Mouse (Mus musculus): ENCODE results near the gene Mpzl2. TPM values are rescaled to one million over a fixed set of nuclear protein-coding genes. Genes with fewer than 3 reads are reported as not detected.
A peak's percentile ranks its signal among the peaks of the same experiment; 100 is the strongest.

Gene Mpzl2
- polyA plus RNA-seq, 1 experiment, result 18.8 TPM

- DNase-seq, result no peak
- Histone ChIP-seq H3K27ac (ENCODE audit: insufficient read depth, low read depth, low read length) (no peak overlapping the region), H3K4me1 (ENCODE audit: control insufficient read depth, insufficient read depth, low read length) (no peaks in the 10 kb centered on the region), H3K4me3 (ENCODE audit: insufficient read depth, low read depth, low read length) (no peak overlapping the region), H3K27me3 (replicated peaks; ENCODE audit: control insufficient read depth, insufficient read depth, low read length) (no peaks in the 10 kb centered on the region), H3K36me3 (ENCODE audit: control insufficient read depth, insufficient read depth, low read length) (no peaks in the 10 kb centered on the region)
- TF ChIP-seq CTCF (conservative IDR thresholded peaks at IDR 0.05; ENCODE audit: insufficient read depth, insufficient read length, low read depth, low read length), result no peak
- no peak for TF ChIP-seq POLR2A (IDR thresholded peaks at IDR 0.05; ENCODE audit: low read depth, low read length)
- 36% methylated on average over 2 of the region's 2 CpGs for WGBS
These were observed 24.7 kb upstream of the Mpzl2 start for GRCm38 (mm10) chr9:45014879-45015278.

GRCm38 (mm10) chr9:45015841-45016240, 23.8 kb upstream of the Mpzl2 start:
- no peak for DNase-seq
- Histone ChIP-seq H3K27me3 (replicated peaks; ENCODE audit: control insufficient read depth, insufficient read depth, low read length) (no peaks in the 10 kb centered on the region), H3K27ac (ENCODE audit: insufficient read depth, low read depth, low read length) (no peak overlapping the region), H3K4me1 (ENCODE audit: control insufficient read depth, insufficient read depth, low read length) (no peaks in the 10 kb centered on the region), H3K36me3 (ENCODE audit: control insufficient read depth, insufficient read depth, low read length) (no peaks in the 10 kb centered on the region), H3K4me3 (ENCODE audit: insufficient read depth, low read depth, low read length) (no peak overlapping the region)
- TF ChIP-seq CTCF (conservative IDR thresholded peaks at IDR 0.05; ENCODE audit: insufficient read depth, insufficient read length, low read depth, low read length) (no peak), POLR2A (IDR thresholded peaks at IDR 0.05; ENCODE audit: low read depth, low read length) (no peak)
- 38% methylated on average over 3 of the region's 3 CpGs for WGBS

- no peak overlapping the region for H3K27ac ChIP-seq (ENCODE audit: insufficient read depth, low read depth, low read length)
- H3K4me3 ChIP-seq (ENCODE audit: insufficient read depth, low read depth, low read length), result no peak overlapping the region
- no peaks in the 10 kb centered on the region for H3K27me3 ChIP-seq (replicated peaks; ENCODE audit: control insufficient read depth, insufficient read depth, low read length)
- no peaks in the 10 kb centered on the region for H3K4me1 ChIP-seq (ENCODE audit: control insufficient read depth, insufficient read depth, low read length)
- H3K36me3 ChIP-seq (ENCODE audit: control insufficient read depth, insufficient read depth, low read length), result no peaks in the 10 kb centered on the region
- 64% methylated on average over 11 of the region's 11 CpGs for WGBS
- DNase-seq, result no peak
- TF ChIP-seq POLR2A (IDR thresholded peaks at IDR 0.05; ENCODE audit: low read depth, low read length) (no peak), CTCF (conservative IDR thresholded peaks at IDR 0.05; ENCODE audit: insufficient read depth, insufficient read length, low read depth, low read length) (no peak)
These were observed 21.6 kb upstream of the Mpzl2 start for GRCm38 (mm10) chr9:45018031-45018430.

GRCm38 (mm10) chr9:45022800-45023199, 16.8 kb upstream of the Mpzl2 start:
- Histone ChIP-seq H3K27me3 (replicated peaks; ENCODE audit: control insufficient read depth, insufficient read depth, low read length) (no peaks in the 10 kb centered on the region), H3K4me1 (ENCODE audit: control insufficient read depth, insufficient read depth, low read length) (no peaks in the 10 kb centered on the region), H3K36me3 (ENCODE audit: control insufficient read depth, insufficient read depth, low read length) (no peaks in the 10 kb centered on the region), H3K27ac (ENCODE audit: insufficient read depth, low read depth, low read length) (no peak overlapping the region), H3K4me3 (ENCODE audit: insufficient read depth, low read depth, low read length) (no peak overlapping the region)
- 8% methylated on average over 3 of the region's 3 CpGs for WGBS
- DNase-seq, result peak; percentile 64
- TF ChIP-seq POLR2A (IDR thresholded peaks at IDR 0.05; ENCODE audit: low read depth, low read length), result no peak
- TF ChIP-seq CTCF (conservative IDR thresholded peaks at IDR 0.05; ENCODE audit: insufficient read depth, insufficient read length, low read depth, low read length), result peak; percentile 77

- Histone ChIP-seq H3K4me1 (ENCODE audit: control insufficient read depth, insufficient read depth, low read length) (no peaks in the 10 kb centered on the region), H3K27ac (ENCODE audit: insufficient read depth, low read depth, low read length) (no peak overlapping the region), H3K36me3 (ENCODE audit: control insufficient read depth, insufficient read depth, low read length) (no peaks in the 10 kb centered on the region), H3K4me3 (ENCODE audit: insufficient read depth, low read depth, low read length) (no peak overlapping the region), H3K27me3 (replicated peaks; ENCODE audit: control insufficient read depth, insufficient read depth, low read length) (no peaks in the 10 kb centered on the region)
- TF ChIP-seq CTCF (conservative IDR thresholded peaks at IDR 0.05; ENCODE audit: insufficient read depth, insufficient read length, low read depth, low read length) (no peak), POLR2A (IDR thresholded peaks at IDR 0.05; ENCODE audit: low read depth, low read length) (no peak)
- 66% methylated on average over 3 of the region's 3 CpGs for WGBS
- DNase-seq, result no peak
These were observed 16.0 kb upstream of the Mpzl2 start for GRCm38 (mm10) chr9:45023638-45024037.

- Histone ChIP-seq H3K4me3 (ENCODE audit: insufficient read depth, low read depth, low read length) (no peak overlapping the region), H3K4me1 (ENCODE audit: control insufficient read depth, insufficient read depth, low read length) (no peaks in the 10 kb centered on the region), H3K36me3 (ENCODE audit: control insufficient read depth, insufficient read depth, low read length) (no peaks in the 10 kb centered on the region), H3K27me3 (replicated peaks; ENCODE audit: control insufficient read depth, insufficient read depth, low read length) (no peaks in the 10 kb centered on the region), H3K27ac (ENCODE audit: insufficient read depth, low read depth, low read length) (no peak overlapping the region)
- no peak for DNase-seq
- TF ChIP-seq CTCF (conservative IDR thresholded peaks at IDR 0.05; ENCODE audit: insufficient read depth, insufficient read length, low read depth, low read length) (no peak), POLR2A (IDR thresholded peaks at IDR 0.05; ENCODE audit: low read depth, low read length) (no peak)
- 72% methylated on average over 2 of the region's 2 CpGs for WGBS
These were observed 15.4 kb upstream of the Mpzl2 start for GRCm38 (mm10) chr9:45024187-45024586.

GRCm38 (mm10) chr9:45027376-45027775, 12.2 kb upstream of the Mpzl2 start:
- DNase-seq, result no peak
- Histone ChIP-seq H3K36me3 (ENCODE audit: control insufficient read depth, insufficient read depth, low read length) (no peaks in the 10 kb centered on the region), H3K4me1 (ENCODE audit: control insufficient read depth, insufficient read depth, low read length) (no peaks in the 10 kb centered on the region), H3K27me3 (replicated peaks; ENCODE audit: control insufficient read depth, insufficient read depth, low read length) (no peaks in the 10 kb centered on the region), H3K4me3 (ENCODE audit: insufficient read depth, low read depth, low read length) (no peak overlapping the region), H3K27ac (ENCODE audit: insufficient read depth, low read depth, low read length) (no peak overlapping the region)
- TF ChIP-seq POLR2A (IDR thresholded peaks at IDR 0.05; ENCODE audit: low read depth, low read length) (no peak), CTCF (conservative IDR thresholded peaks at IDR 0.05; ENCODE audit: insufficient read depth, insufficient read length, low read depth, low read length) (no peak)
- WGBS, result 63% methylated on average over 8 of the region's 8 CpGs

- Histone ChIP-seq H3K36me3 (ENCODE audit: control insufficient read depth, insufficient read depth, low read length) (no peaks in the 10 kb centered on the region), H3K4me3 (ENCODE audit: insufficient read depth, low read depth, low read length) (no peak overlapping the region), H3K27me3 (replicated peaks; ENCODE audit: control insufficient read depth, insufficient read depth, low read length) (no peaks in the 10 kb centered on the region), H3K27ac (ENCODE audit: insufficient read depth, low read depth, low read length) (no peak overlapping the region), H3K4me1 (ENCODE audit: control insufficient read depth, insufficient read depth, low read length) (no peaks in the 10 kb centered on the region)
- WGBS, result 68% methylated on average over 6 of the region's 6 CpGs
- no peak for TF ChIP-seq CTCF (conservative IDR thresholded peaks at IDR 0.05; ENCODE audit: insufficient read depth, insufficient read length, low read depth, low read length)
- TF ChIP-seq POLR2A (IDR thresholded peaks at IDR 0.05; ENCODE audit: low read depth, low read length), result no peak
- DNase-seq, result no peak
These were observed 9.3 kb upstream of the Mpzl2 start for GRCm38 (mm10) chr9:45030341-45030740.

All from kidney, adult 2 months (tissue).